Mouse (Mus musculus) kidney, adult 9 months (tissue): ENCODE data around the gene Efhd2.

ENCODE experiments used
- DNase-seq: peaks from one replicate; pipeline ENCODE4 v3.0.0; 2022

Efhd2 gene

DNA sequence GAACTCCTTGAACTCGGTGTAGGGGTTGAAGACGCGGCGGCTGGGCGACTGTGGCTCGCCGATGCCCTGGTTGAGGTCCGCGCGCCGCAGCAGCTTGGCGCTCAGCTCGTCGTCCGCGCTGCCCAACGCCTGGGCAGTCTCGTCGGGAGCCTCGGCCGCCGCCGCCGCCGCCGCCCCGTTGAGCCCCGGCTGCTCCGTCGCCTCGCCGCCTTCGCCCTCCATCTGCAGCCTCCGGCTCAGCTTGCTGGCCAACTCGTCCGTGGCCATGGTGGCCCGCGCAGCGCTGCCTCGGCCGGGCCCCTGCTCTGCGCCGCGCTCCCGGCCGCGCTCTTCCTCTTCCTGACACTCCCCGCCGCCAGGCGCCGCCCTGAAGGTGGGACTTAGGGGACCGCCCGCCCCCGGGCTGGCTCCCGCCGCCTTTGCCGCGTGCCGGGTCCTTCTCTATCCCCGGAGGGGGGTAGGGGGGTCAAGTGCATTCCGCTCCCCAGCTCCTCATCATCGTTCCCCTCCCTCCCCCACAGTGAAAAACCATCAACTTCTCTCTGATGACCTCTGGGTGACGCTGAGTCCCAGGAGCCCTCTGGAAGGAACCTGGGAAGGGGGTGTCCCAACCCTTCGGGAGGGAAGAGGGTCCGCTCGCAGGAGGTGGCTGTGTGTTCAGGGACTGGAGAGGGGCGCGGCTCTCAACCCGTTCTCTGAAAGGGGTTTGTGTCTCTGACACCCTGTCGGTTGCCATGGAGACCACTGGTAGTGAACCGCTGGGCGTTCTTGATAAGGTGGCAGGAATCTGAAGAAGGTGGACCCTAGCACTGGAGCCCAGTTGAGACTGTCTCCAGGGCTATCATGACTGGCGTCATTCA is at the start of gene Efhd2:
Gene Efhd2 (minus strand): TSS at position 320 of the 860 bp plus-strand sequence.
- peak; percentile 75 for DNase-seq

DNA sequence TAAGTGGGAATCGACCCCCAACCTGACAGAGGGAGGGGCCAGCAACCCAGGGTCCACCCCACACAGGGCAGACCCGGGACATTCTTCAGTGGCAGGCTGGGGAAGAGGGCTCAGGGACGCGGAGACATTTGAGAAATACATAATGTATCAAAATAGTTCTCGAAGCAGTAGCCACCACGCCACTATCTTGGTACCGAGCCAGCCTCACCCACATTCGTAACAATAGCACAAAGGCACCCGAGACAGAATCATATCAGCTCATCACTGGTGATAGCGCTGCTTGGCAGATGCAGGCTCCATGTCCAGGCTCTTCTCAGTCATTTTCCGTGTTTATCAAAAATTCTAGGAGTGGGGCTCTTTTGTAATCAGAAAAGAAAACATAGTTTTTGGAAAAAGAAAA is 49.2 kb upstream of the Efhd2 start:
- DNase-seq = no peak

GRCm38 (mm10) chr4:141920391-141920790 is 45.7 kb upstream of the Efhd2 start:
- DNase-seq = no peak

- DNase-seq = no peak
Observed at GRCm38 (mm10) chr4:141917735-141918419, 43.2 kb upstream of the Efhd2 start.

DNA sequence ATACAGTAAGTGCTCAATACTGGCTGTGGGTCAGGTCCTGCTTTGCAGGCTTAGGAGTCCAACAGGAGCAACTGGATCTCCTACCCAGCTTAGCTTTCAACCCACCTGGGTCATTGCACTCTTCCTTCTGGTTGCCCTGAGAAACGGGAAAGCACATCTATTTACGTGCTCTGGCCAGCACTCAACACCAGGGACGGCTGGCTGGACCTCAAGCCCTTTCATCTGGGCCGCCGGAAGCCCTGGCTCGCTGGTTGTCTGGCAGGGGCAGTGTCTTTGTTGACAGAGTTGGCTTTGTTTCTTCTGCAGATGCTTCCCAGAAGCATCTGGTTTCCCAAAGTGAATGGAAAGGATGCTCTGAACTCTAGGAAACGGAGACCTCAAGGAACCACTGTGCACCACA is 39.3 kb upstream of the Efhd2 start:
- peak; percentile 34 for DNase-seq

DNA sequence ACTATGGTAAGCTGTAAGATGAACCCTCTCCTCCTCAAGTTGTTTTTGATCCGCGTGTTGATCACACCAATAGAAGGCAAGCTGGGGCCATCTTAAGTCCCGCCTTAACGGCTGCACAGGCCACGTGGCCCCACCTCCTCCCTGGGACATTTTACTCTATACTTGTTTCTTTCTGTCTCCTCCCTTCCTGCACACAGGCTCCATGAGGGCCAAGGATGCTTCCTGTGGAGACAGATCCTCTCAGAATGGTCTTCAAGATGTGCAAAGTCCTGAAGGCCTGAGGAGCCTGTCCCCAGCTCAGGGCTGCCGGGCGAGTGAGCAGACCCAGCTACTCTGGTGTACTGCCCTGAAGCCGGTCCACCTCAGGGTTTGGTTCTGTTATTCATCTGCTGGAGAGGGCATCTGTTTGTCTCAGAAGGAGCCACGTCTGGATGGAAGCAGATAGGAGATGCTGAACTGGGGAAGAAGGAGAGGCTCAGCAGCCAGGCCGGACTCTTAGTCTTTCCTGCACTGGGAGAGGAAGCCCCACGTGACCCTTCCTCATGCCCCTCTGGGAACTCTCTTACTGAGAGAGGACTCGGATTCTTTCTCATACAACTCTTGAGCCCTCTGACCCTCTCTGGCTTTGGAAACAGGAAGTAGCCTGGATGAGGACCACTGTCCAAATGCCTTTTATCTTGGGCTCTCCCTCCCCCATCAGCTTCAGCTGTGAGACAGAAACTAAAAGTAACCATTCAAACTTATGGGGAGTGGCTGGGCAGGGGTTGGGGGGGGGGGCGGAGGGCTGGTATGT is 38.7 kb upstream of the Efhd2 start:
- peak; percentile 54 for DNase-seq

DNA sequence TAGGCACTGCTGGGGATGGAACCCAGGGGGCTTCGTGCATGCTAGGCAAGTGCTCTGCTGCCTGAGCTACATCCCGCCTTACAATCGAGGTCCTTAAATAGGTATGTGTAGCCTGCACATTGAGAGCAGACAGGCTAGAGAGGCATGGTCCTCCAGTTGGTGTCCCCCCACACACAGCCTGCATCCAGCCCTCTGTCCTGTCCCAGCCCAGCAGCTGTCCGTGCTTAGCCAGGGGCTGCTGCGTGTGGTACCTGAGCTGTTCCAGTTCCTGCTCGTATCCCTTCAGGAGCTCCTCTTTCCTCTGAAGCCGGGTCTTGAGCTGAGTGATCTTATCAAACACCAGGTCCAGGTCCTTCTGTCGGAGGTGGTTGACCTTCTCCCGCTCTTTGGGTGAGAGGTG is 30.0 kb upstream of the Efhd2 start:
- no peak for DNase-seq

- no peak for DNase-seq
Observed at GRCm38 (mm10) chr4:141902479-141902858, 27.7 kb upstream of the Efhd2 start.

DNA sequence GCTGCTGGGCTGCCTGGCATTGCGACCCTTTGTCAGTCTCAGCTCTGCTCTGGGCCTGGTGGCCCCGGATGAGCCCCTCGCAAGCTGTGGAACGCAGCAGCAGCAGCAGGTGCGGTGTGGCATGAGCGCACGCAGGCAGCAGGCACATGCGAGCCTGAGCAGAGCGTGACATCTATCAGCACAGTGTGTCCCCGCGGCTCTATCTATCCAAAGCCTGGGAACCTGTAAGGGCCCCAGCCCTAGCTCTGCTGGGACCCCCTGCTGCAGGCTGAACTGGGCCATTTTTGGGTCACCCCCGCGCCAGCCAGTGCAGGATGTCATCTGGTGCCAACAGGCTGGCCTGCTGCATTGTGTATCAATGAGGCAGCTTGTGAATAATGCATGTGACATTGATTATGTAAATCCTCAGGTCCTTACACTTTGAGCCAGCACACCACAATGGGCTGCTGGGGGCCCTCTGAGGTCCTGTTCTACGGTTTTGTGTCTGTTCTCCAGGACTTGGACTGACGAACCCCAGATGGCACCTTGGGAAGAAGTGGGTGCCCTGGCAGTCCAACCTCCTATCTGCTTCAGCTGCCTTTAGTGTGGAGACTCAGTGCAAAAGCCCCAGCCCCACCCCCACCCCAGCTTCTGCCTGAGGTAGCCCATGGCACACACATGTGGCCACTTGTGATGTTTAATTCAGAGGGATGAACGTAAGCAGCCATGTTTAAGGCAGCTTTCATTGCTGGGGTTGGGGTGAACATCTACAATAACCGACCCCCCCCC is 27.2 kb upstream of the Efhd2 start:
- no peak for DNase-seq

GRCm38 (mm10) chr4:141900421-141900820 is 25.7 kb upstream of the Efhd2 start:
- no peak for DNase-seq

GRCm38 (mm10) chr4:141899936-141900335 is 25.2 kb upstream of the Efhd2 start:
- no peak for DNase-seq

DNA sequence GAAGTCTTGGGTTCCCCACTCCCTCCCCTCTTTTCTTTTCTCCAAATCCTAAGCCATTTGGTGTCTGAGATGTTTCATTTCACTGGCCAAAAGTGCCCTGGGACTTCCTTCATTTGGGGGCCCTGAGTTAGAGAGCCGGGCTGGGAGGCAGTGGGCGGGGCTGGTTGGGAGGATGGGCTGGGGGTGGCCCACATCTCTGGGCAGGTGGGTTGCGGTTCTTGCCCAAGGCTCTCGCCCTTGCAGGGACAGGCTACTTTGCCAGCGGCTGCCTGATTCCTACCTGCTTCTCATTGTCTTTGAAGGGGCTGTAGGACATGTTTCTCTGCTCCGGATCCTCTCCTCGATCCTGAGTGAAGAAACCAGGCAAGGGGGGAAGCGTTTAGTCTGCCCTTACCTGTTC is 24.2 kb upstream of the Efhd2 start:
- DNase-seq = no peak

DNA sequence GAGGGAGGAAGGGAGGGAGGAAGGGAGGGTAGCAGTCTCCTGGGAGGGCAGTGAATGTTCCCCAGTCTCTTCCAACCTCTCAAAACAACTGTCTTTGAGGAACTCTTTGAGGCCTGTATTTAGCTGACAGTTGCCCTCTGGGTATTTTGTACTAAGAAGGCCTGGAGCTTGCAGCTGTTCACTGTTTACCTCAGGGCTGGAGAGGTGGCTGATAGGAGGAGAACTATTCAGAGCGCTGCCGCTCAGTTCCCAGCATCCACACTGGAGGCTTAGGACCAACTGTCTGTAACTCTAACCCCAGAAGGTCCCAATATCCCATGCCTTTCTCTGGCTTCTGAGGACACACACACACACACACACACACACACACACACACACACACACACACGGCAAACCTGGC is 23.1 kb upstream of the Efhd2 start:
- no peak for DNase-seq

DNA sequence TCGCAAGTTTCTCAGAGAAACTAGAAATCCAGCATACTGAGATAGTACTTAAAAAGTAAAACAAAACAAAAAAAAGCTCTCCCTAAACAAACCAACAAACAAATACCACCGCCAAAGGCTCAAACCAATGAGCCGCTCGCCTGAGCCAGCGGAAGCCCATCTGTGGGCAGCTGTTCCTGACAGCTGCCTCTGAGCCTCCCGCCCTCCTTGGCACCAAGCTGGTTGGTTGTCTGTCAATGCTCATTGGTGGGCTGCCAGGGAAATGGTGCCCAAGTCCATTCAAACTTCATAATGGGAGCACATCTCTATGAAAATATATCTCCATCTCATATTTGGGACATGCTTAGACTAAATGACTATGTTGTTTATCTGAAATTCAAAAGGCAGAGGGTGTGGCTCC is 22.5 kb upstream of the Efhd2 start:
- DNase-seq = no peak

DNA sequence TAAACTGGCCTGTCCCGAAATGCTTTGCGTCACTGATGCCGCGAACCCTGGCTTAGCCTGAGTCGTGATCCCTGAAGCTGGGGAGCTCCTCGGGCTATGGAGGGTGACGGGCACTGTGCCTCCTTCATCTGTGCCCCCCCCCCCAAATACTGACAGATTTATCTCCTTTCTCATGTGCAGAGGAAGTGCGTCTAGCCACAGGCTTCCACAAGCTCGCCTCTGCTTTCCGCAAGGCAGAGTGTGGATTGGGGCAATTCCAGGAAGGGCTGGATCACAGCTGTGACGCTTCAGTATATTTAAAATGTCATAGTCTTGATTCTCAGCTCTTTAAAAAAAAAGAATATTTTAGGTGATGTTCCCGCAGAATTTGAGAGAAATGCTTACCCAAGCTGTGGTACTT is 21.1 kb upstream of the Efhd2 start:
- DNase-seq = no peak

- no peak for DNase-seq
Observed at GRCm38 (mm10) chr4:141893157-141893784, 18.6 kb upstream of the Efhd2 start.

GRCm38 (mm10) chr4:141886385-141886968 is 11.8 kb upstream of the Efhd2 start:
- DNase-seq = no peak

- no peak for DNase-seq
Observed at GRCm38 (mm10) chr4:141885451-141885850, 10.7 kb upstream of the Efhd2 start.

GRCm38 (mm10) chr4:141882858-141883257 is 8.1 kb upstream of the Efhd2 start:
- DNase-seq = no peak

DNA sequence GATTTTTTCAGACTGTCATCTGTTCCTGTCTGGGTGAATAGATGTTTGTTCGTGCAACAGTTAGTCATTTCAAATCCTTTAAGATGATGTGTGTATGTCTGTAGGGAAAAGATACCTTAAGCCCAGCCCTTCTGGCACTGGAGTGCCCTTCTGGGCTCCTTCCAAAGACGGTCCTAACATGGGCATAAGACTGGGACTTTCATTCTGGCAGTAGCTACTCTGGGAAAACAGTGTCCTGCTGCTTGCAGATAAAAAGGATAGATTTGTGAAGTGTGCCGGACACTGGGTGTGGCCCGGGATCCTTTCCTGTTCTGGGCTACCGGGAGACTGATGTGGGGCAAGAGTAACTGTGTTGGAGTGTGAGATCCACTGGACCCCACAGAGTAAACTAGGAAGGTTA is 7.2 kb upstream of the Efhd2 start:
- DNase-seq = no peak

GRCm38 (mm10) chr4:141881289-141881914 is 6.7 kb upstream of the Efhd2 start:
- DNase-seq = no peak
